Mouse (Mus musculus) adipocyte (in vitro differentiated cells): ENCODE results near the gene Ttc21a.

Source experiments
- DNase-seq: peaks from one replicate; pipeline ENCODE4 v3.0.0-alpha.2; 2016; ENCODE audit warnings: low spot score

Ttc21a gene

DNA sequence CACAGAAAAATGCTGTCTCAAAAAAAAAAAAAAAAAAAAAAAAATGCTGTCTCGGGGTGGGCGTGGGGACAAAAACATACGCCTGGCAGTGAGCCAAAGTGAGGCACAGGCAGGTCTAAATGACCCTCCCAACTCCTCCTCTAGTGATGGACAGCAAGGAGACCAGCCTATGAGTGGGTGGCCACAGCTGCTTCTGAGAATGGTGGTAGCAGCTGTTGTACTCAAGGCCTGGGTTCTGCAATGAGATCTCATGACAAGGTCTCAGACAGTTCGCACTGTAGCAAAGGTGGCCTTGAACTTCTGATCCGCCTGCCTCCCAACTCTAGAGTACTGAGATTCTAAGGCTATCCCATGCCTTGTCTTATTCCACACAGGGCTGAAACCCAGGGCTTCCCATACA is 4.0 kb downstream of the Ttc21a start:
- DNase-seq: no peak

DNA sequence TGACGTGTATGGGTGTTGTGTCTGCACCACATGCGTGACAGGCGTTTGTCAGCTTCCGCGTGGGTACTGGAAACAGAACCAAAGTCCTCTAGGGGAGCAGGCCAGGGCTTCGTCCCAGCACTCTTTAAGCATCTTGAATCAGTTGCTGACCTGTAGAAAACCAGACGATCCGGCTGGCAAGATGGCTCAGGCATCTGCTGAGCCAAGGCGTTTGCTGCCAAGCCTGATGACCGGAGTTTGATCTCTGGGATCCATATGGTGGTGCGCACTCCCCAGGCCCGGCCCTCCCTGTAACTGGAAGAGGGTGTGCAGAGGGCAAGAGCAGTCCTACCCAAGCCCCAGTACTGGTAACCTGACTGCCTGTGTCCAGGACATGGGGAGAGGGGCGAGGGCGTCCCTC is 4.5 kb downstream of the Ttc21a start:
- no peak for DNase-seq

DNA sequence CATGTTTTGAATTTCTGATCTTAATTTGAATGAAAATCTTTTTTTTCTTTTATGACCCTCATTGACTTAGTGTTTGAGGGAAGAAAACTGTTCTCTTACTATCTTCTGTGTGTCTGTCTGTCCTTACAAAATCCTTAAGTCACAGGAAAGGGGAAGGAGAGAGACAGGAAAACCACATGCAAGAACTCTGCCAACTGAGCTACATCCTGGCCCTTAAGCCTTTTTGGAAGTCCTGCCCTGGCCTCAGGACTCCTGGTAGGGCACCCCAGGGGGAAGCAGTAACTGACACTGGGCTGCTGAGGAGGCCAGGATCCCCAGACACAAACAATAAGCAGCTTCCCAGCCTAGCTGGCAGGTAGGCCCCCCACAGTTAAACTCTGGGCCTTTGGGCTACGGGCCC is 5.9 kb downstream of the Ttc21a start:
- DNase-seq: no peak

DNA sequence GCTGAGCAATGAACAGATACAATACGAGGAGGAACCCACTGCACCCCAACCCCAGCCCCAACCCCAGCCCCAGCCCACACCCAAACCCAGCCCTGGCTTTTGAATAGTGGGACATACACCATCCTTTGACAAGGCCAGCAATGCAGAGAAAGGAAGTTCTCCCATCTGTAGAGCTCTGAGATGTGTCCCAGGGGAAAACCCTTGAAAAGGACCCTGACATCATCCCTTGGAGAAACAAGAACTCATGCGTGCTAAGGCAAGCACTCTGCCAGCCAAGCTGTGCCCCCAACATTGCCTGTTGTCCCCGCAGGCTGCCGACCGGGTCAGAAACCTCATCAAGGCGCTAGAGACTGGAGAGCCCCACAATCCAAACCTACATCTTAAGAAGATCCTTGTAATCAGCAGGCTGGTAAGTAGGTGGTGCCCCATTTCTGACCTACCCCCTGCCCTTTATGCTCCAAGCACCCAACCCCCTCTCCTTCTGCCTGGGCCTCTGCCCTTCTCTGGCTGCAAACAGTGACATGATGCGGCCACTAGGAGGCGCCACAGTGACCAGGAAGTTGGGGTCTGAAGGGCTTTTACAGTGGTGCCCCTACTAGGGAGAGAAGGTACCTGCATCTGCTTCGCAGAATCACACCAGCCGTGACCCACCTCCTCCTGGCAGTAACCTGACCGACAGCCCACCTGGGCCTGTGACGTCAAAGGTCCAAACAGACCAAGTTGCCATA is 7.9 kb downstream of the Ttc21a start:
- no peak for DNase-seq

DNA sequence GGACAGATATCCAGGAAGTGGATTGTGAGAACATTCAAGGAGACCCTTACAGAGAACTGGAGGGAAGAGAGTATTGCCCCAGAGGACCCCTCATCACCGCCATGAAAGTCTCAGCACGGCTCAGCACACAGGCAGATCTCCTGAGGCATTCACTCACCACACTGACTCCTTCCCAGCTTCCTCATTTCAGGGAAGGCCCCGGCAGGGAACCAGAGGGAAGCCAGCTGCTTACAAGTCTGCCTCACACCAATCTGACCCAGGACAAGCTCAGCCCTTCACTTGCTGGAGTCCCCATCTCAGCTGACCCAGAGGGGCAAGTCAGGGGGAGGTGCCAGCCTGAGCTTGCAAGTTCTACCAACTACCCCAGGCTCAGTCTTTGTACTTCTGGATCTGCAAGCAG is 11.4 kb downstream of the Ttc21a start:
- no peak for DNase-seq

DNA sequence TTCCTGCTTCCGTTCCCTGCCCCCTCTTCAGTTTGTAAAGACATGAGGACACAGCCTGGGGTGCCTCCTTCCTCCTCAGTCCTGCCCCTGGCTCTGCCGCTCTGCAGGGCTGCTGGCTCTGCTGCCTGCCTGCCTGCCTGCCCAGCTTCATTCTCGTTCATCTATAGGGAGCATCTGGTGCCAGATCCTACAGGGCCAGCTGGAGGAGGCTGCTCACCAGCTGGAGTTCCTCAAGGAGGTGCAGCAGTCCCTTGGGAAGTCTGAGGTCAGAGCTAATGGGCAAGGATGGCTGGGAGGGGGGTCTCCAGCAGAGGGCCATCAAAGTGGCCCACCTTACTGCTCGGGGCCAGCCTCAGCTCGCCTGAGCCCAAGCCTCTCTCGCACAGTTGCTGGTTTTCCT is 13.0 kb downstream of the Ttc21a start:
- DNase-seq: no peak

DNA sequence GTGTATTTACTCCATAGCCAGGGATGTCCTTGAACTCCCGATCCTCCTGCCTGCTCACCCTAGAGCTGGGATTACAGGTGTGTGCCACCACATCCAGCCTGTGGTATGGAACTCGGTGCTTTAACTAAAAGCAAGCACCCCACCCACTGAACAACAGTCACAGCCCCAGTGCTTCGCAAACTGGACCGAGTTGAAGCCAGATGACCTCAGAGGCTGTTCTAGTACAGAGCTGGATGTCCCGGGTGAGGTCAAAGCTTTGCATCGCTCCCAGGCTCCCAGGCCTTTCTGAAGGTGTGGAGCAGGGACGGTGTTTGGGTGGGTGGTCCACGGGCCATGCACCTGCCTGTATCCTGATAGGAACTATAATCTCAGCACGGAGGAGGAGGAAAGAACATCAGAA is 14.0 kb downstream of the Ttc21a start:
- DNase-seq: no peak

DNA sequence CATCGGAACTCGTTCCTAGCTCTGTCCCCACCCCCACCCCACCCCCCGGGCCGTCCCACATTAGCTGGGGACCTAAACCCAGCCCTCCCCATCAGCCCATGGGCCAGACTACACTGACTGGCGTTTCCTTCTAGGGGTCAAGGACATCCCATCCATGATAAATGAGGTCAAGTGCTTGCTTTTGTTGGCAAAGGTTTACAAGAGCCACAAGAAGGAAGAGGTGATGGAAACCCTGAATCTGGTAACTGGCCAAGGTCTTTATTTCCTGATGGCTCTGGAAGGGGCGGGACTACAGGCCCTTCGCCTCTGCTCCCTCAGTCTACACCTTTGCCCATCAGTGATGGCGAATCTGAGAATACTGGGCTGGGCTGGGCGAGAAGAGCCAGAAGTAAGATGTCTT is 21.4 kb downstream of the Ttc21a start:
- DNase-seq: no peak

DNA sequence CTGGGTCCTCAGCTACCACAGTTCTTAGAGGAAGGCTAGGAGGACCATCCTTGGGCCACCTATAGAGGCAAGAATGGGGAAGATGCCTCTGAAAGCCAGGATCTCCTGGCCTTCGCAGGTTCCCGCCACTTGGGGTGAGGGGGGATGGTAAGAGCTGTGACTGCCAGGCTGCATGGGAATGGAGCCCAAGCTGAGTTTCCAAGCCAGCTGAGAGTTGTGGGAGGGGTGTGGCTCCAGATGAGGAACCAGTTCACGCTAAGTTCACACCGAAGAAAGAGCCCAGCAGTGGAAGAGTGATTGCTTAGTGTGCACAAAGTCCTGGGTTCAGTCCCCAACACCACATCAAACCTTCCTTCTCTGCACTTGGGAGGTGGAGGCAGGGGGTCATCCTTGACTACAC is 24.8 kb downstream of the Ttc21a start:
- peak; percentile 70 for DNase-seq

DNA sequence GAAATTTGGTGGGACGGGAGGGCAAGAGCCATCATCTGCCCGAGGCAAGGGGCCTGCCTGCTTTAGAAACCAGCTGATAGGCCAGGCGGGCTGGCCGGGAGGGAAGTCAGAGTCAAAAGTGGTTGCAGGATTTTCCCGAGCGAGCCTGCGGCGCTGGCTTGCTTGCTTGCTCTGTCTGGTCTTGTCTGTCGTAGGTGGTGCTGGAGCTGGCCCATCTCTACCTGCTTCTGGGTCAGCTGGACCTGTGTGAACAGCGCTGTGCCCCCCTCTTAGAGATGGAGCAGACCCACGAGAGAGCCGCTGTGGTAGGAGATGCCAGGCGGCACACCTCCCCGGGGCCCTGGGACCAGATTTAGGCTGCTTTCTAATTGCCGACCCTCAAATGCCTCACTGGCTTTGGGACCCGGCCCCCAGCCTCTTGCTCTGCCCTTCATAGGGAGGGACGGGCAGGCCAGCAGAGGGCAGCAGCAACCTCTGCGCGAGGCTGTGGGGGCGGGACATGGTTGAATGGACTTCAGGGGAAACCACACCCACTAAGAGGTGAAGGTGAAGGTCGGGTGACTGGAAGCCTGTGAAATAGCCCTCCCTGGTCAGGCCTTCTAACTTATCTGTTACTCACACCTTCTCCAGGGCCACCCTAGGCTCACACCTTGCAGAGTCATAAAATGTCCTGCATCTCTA is 25.7 kb downstream of the Ttc21a start:
- DNase-seq: no peak

DNA sequence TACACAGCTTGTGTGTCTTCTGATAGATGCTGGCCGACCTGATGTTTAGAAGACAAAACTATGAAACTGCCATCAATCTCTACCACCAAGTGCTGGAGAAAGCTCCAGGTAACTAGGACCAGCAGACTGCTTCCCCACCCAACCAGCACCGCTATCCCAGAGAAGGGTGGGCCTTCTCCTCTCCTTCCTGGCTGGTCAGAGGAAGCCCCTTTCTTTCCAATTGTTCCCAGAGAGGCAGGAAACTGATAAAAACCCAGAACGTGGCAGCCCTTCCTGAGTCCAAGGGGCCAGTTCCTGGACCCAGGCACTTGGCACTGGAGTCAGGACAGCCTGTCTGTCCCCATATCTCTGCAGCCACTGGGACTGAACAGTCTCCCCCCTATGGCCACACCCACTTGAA is 26.8 kb downstream of the Ttc21a start:
- DNase-seq: no peak

DNA sequence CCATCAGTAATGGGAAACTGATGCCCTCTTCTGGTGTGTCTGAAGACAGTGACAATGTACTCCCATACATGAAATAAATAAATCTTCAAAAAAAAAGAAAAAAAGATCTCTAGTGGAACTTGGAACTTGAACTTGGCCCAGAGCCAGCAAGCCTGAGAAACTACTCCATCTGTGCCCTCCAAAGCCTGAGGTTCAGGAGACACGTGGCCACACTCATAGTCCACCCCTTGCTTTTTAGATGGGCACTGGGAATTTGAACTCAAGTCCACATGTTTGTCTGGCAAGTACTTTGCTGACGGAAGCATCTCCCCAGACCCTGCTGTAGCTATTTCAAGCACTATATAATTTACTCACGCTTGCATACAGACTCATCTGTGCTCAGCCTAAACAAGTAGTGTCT is 27.8 kb downstream of the Ttc21a start:
- no peak for DNase-seq

DNA sequence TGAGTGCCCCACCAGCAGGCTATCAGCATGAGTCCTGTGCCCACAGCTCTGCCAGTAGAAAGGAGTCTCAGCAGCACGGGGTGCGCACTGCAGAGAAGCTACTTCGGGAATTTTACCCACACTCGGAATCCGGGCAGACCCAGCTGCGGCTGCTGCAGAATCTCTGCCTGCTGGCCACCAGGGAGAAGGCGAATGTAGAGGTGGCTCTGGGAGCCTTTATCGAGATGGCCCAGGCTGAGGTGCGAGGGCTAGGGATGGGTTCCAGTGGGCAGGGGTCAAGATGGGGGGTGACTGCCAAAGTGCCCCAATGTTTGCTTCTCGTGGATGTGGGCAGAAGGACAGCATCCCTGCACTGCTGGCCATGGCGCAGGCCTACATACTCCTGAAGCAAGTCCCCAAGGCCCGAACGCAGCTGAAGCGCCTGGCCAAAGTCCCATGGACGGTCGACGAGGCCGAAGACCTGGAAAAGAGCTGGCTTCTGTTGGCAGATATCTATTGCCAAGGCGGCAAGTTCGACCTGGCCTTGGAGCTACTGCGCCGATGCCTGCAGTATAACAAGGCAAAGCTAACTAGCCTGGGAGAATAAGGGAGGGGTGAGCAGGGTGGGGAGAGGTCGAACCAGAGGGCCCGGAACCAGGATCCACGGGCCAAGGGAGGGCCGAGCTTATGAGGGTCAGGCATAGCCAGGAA is 29.0 kb downstream of the Ttc21a start:
- no peak for DNase-seq

DNA sequence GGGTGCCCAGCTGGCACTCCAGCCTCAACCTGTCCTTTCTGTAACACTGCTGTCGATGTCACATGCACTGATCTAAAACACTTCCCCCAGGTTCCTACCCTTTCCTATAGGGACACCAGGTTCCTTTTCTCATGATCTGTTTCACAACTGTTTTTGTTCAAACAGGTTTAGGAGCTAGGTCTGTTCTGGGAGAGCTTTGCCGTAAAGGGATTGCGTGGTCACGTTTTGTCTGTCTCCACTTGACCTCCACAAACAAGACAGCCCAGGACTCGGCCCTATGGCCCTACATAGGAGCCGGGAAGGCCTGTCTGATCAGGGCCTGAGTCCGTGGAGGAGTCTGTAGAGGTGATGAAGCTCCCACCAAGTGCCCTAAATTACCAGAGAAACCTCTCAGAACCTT is 32.4 kb downstream of the Ttc21a start:
- DNase-seq: no peak

DNA sequence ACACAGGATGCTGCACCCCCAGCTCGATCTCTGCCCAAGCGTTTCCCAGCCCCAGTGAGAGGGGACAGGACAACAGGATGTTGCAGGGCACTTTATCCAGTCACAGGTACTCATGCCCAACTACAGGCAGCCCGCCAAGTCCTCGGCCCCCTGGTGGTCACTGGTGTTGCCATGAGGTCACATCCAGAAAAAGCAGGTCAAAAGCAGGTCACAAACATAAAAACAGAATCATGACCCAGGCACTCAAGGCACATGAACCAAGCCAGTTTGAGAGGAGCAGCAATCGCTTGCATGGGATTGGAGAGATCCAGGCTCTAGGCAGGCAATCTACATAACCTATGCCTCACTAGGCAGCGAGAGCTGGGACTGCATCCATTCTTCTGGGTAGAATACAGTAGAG is 32.8 kb downstream of the Ttc21a start:
- peak; percentile 56 for DNase-seq

DNA sequence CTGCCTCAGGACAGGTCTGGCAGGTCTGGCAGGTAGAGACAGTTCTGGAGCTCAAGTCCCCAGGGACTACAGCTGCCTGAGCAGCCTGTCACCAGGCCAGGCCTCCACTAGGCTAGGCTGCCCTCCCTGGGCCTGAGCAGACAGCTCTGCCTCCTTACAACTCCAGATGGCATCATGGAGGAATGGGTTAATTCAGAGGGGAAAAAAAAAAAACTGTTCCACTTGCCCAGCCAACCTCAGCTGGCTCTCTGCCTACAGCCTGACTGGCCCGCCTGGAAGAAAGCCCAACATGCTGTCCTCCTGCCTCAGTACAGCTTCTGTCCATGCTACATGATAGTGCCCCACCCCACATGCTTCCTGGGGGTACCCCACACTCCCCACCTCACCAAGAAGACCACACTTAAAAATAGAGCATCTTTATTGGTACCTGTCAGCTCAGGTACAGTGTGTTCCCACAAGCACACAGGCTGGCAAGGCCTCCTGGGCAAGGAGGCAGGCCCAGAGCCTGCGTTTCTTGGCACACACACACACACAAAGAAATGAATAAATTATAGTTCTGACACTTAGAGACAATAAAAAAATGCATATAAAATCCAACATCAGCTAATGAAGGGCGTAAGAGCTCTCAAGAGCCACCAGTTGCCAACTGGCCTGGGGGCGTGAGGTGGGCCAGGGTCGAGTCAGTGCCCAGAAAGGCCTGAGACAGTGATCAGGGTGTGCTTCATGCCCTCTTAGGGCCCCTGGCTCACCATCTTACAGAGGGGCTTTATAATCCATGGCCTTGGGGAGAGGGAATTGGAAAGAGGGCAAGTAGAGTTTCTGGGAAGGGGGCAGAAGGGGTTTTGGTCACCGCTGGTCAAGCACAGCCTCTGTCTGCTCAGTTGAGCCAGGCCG is 33.6 kb downstream of the Ttc21a start:
- DNase-seq: peak; percentile 78

DNA sequence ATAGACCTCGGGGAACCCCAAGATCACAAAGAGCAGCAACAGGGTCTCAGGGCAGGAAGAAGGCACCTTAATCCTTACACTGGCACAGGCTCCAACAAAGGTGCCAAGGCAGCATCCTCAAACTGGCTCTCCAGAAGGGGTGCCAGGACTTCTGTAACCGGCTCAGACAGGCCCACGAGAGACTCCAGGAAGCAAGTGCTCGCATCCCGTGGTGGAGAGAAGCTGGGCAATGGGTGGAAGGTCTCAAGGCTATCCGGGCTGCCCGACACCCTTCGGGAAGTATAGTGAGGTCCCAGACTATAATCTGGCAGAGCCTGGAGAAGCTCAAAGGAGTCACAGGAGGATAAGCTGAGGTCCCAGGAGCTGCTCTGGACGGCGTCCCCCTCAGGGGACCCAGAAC is 34.8 kb downstream of the Ttc21a start:
- no peak for DNase-seq

DNA sequence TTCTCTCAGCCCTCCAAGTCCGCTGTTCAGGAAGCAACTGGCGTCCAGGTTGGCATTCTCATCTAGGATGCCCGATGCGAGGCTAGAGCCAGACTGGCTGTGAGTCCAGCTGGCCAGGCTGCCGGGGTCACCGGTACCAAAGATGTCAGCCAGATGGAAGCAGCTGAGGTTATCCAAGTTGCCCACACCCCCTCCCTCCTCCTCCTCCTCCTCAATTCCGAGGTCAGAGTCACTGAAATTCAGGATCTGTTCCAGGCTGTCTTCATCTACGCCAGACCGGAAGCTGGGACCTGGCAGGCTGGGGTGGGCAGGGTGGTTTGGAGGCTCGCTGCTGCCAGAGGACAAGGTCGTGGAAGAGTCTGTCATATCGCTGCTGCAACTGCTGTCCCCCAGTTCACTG is 35.2 kb downstream of the Ttc21a start:
- no peak for DNase-seq

DNA sequence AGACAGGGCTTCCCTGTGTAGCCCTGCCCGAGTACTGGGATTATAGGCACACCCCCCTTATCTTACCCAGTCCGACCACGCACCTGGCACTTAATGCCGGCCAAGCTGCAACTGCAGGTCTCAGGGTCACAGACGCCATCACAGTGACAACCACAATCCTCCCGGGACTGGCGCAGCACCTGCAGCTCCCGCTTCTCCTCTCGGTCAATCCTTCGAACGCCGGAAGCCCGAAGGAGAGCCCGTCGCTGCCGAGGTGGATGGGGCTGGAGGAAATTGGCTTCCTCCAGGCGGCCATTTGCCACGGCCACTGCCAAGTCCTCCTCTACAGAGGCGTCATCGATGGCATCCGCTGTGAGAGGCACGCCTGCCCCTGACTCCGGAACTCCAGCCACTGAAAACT is 35.9 kb downstream of the Ttc21a start:
- DNase-seq: no peak

DNA sequence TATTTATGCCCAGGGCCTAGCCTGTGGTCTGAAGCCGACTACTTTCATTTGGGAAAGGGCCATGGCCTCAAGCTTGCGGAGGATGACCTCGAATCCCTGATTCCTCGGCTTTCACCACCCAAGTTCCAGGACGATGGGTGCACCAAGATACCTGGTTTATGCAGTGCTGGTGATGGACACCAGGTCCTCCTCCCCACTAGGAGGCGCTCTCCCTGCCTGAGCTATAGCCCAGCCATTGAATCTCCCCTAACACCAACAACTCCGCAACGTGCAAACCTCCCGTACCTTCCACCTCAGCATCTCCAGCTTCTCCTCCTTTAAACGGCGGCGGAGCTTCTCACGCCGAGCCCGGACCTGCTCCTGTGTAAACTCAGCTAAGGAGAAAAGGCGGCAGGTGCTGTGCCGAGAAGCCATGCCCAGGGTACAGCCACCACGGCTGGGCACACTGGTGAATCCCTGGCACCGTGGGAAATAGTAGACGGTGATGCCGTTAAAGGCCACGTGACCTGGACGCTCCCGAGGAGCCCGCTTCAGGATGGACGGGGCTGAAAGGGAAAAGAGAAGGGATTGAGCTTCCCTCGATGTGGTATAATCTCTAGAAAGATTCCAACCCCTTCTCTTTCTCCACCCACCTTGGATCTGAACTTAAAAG is 36.6 kb downstream of the Ttc21a start:
- DNase-seq: no peak

DNA sequence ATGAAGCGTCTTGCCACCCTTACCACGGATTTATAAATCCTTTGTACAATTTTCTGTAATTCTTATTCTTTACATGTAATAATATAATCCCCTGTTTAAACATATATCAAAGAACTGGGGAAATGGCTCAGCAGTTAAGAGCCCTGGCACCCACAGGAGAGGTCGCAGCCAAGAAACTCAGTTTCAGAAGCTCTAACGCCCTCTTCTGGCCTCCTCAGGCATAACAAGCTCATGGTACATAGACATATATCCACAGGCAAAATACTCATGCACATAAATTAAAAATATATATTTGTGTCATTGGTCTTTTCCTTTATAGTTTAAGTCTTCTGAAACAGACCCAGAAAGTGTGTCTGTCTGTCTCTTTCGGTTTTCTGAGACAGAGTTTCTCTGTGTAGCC is 37.2 kb downstream of the Ttc21a start:
- no peak for DNase-seq

DNA sequence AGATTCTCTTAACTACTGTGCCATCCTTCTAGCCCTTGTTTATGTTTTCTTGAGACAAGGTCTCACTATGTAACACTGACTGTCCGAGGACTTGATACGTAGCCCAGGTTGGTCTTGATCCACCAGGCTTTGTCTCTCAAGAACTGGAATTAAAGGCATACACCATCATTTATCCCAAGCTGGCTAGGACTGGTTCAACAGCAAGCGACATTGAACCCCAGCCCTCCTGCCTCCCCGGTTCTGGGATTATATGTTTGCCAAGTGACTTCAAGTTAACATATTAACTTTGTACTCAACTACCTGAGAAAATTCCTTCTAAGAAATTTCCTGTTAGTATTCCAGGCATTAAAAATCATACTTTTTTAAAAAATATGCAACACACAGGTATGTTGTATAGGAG is 37.9 kb downstream of the Ttc21a start:
- DNase-seq: no peak
